Mouse (Mus musculus): Measurements from ENCODE around the gene Etv6. TPM values are rescaled to one million over a fixed set of nuclear protein-coding genes. Genes with fewer than 3 reads are reported as not detected.

Gene Etv6
- total and polyA plus RNA-seq, 3 experiments = 12.6 to 25.9 TPM; not detected in 1

DNA sequence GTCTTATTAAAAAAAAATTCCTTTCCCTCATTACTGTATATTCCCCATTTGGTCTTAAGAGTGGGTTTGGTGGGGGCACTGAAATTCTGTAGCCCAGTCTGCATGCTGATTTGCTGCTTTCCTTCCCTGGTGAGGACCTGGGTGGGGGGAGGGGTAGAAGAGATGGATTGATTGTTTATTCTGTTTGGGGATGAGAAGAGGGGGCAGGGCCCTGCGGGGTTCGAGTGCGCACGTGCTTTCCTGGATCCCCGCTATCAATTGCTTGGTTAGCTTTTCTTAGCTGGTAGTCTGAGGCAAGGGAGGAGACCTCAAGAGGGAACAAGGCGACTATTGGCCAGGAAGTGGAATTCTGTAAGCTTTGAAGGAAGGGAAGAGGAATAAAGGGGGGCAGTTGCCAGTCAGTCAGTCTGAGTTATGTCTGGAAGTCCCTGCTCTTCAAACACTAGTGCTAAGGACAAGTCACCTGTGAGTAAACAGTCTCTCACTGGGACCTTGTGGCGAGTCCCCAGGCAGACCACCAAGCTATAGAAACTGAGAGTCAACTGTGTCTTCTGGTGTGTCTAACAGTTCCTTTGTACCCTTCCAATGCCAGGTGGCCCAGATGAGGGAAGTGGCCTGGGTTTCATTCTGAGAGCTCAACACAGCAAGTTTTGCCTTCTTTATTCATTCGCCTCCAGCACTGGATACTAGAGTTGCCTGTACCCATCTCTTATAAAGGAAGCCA, 120.6 kb downstream of the Etv6 start:
- Histone ChIP-seq H3K27me3 (ENCODE audit: control insufficient read depth in 1 of 2, insufficient read depth in 2 of 2, low read length in 2 of 2) (no peaks in the 10 kb centered on the region), H3K9ac (ENCODE audit: control insufficient read depth, low read depth, low read length, poor library complexity, severe bottlenecking) (no peak overlapping the region), H3K4me1 (ENCODE audit: control insufficient read depth in 1 of 2, insufficient read depth in 2 of 2, low read length in 2 of 2) (no peaks in the 10 kb centered on the region), H3K27ac (ENCODE audit: control insufficient read depth, low read depth, low read length) (no peak overlapping the region), H3K4me3 (ENCODE audit: control insufficient read depth in 1 of 2, insufficient read depth in 1 of 2, low read depth in 2 of 2, low read length in 2 of 2) (no peak overlapping the region), H3K9me3 (replicated peaks; ENCODE audit: insufficient read depth, low read length) (no peaks in the 10 kb centered on the region), H3K79me2 (ENCODE audit: control insufficient read depth, insufficient read depth, low read length, poor library complexity) (peaks cover 3% of the 10 kb centered on the region; the same call in 1 of the 2 replicates), H3K36me3 (ENCODE audit: control insufficient read depth in 1 of 2, insufficient read depth in 2 of 2, low read length in 2 of 2) (peaks cover 0 to 9% of the 10 kb centered on the region in 2 experiments; a peak in 2 of 4 replicates)
- TF ChIP-seq MYB (IDR thresholded peaks at IDR 0.05; ENCODE audit: low read depth, low read length) (no peak), HCFC1 (IDR thresholded peaks at IDR 0.05; ENCODE audit: low read depth, low read length) (no peak), POLR2AphosphoS2 (IDR thresholded peaks at IDR 0.05; ENCODE audit: low read length) (no peak), TBP (IDR thresholded peaks at IDR 0.05; ENCODE audit: low read depth, low read length) (no peak), RCOR1 (IDR thresholded peaks at IDR 0.05; ENCODE audit: low read depth, low read length) (no peak)
- DNase-seq (ENCODE audit: low read depth, low spot score) = no peak

DNA sequence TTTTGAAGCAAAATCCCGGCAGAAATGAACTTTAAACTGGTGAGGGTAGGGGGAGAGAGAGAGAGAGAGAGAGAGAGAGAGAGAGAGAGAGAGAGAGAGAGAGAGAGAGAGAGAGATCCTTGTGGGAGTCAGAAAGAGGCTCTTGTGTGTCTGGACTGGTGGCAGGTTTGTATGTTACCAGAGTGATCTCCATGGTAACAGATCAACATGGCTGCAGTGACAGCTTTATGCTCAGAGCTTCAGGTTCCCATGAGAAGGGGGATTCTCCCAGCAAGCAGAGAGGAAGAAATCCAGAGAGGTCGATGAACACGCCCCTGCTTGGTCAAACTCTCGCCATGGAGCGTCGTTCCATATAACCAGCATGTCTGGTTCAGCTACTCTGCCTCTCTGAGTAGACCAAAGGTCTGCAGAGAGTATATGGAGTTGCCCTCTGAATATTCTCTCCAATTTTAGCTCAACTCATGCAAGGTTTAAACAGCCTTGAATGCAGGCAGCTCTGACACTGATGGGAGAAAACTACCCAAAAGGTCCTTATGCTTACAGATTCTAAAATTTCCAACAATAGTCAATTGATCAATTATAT, 122.1 kb downstream of the Etv6 start:
- Histone ChIP-seq H3K9ac (ENCODE audit: control insufficient read depth, low read depth, low read length, poor library complexity, severe bottlenecking) (no peak overlapping the region), H3K27ac (ENCODE audit: control insufficient read depth, low read depth, low read length) (no peak overlapping the region), H3K4me3 (ENCODE audit: control insufficient read depth in 1 of 2, insufficient read depth in 1 of 2, low read depth in 2 of 2, low read length in 2 of 2) (no peak overlapping the region), H3K79me2 (ENCODE audit: control insufficient read depth, insufficient read depth, low read length, poor library complexity) (no peaks in the 10 kb centered on the region; the same call in 1 of the 2 replicates), H3K27me3 (ENCODE audit: control insufficient read depth in 1 of 2, insufficient read depth in 2 of 2, low read length in 2 of 2) (no peaks in the 10 kb centered on the region), H3K36me3 (ENCODE audit: control insufficient read depth in 1 of 2, insufficient read depth in 2 of 2, low read length in 2 of 2) (peaks cover 0 to 7% of the 10 kb centered on the region in 2 experiments; a peak in 2 of 4 replicates), H3K9me3 (replicated peaks; ENCODE audit: insufficient read depth, low read length) (no peaks in the 10 kb centered on the region), H3K4me1 (ENCODE audit: control insufficient read depth in 1 of 2, insufficient read depth in 2 of 2, low read length in 2 of 2) (no peaks in the 10 kb centered on the region)
- DNase-seq (ENCODE audit: low read depth, low spot score) = no peak
- no peak for TF ChIP-seq TBP (IDR thresholded peaks at IDR 0.05; ENCODE audit: low read depth, low read length)
- TF ChIP-seq CHD2 (IDR thresholded peaks at IDR 0.05; ENCODE audit: low read length) = no peak
- no peak for TF ChIP-seq ZNF384 (IDR thresholded peaks at IDR 0.05; ENCODE audit: low read depth, low read length)
- TF ChIP-seq SMC3 (IDR thresholded peaks at IDR 0.05; ENCODE audit: low read depth, low read length) = no peak
- no peak for TF ChIP-seq MYC (IDR thresholded peaks at IDR 0.05; ENCODE audit: low read depth, low read length)
- TF ChIP-seq TCF12 (IDR thresholded peaks at IDR 0.05; ENCODE audit: low read depth, low read length) = no peak

DNA sequence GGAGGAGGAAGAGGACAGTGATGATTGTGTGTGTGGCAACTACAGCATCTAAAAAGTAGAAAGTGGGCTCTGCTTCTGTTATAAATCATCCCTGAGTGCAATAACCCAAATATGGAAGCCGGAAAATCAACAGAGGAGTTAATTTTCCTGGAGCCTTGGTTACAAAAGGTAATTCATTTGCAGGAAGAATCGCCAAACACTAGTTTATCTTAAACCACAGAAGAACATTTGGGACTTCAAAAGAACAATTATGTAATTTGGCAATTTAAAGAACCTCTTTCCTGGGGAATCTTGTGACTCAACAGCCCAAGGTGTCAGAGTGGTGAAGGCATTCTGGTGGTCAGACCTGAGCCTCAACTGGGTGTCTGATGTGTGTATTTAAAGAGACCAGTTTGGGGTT, 122.7 kb downstream of the Etv6 start:
- H3K4me1 ChIP-seq (ENCODE audit: control insufficient read depth in 1 of 2, insufficient read depth in 2 of 2, low read length in 2 of 2) = no peaks in the 10 kb centered on the region
- TF ChIP-seq CHD1 (IDR thresholded peaks at IDR 0.05; ENCODE audit: low read depth, low read length) (no peak), MXI1 (IDR thresholded peaks at IDR 0.05; ENCODE audit: low read depth, low read length) (no peak), CTCF (IDR thresholded peaks at IDR 0.05 in 2 of 3, conservative IDR thresholded peaks at IDR 0.05 in 1 of 3; ENCODE audit: control insufficient read depth in 1 of 3, insufficient read depth in 1 of 3, low read depth in 2 of 3, low read length in 3 of 3, poor library complexity in 1 of 3, severe bottlenecking in 1 of 3) (no peak), MAX (IDR thresholded peaks at IDR 0.05; ENCODE audit: low read length) (no peak), MYB (IDR thresholded peaks at IDR 0.05; ENCODE audit: low read depth, low read length) (no peak), POLR2AphosphoS2 (IDR thresholded peaks at IDR 0.05; ENCODE audit: low read length) (no peak), ZKSCAN1 (IDR thresholded peaks at IDR 0.05; ENCODE audit: low read depth, low read length) (no peak), MAZ (IDR thresholded peaks at IDR 0.05; ENCODE audit: low read depth, low read length) (no peak), NELFE (IDR thresholded peaks at IDR 0.05; ENCODE audit: low read depth, low read length) (no peak), TCF12 (IDR thresholded peaks at IDR 0.05; ENCODE audit: low read depth, low read length) (no peak), POLR2AphosphoS5 (IDR thresholded peaks at IDR 0.05; ENCODE audit: borderline replicate concordance, low read depth, low read length) (no peak), USF2 (IDR thresholded peaks at IDR 0.05; ENCODE audit: borderline replicate concordance in 1 of 2, insufficient read depth in 1 of 2, low read depth in 1 of 2, low read length in 2 of 2) (no peak), TAL1 (IDR thresholded peaks at IDR 0.05; ENCODE audit: low read length) (no peak), MAFK (IDR thresholded peaks at IDR 0.05; ENCODE audit: borderline replicate concordance, low read depth, low read length) (no peak), USF1 (IDR thresholded peaks at IDR 0.05; ENCODE audit: low read depth, low read length) (no peak), GABPA (IDR thresholded peaks at IDR 0.05; ENCODE audit: low read depth, low read length) (no peak), E2F4 (IDR thresholded peaks at IDR 0.05; ENCODE audit: borderline replicate concordance, low read depth, low read length) (no peak)
- H3K36me3 ChIP-seq (ENCODE audit: control insufficient read depth in 1 of 2, insufficient read depth in 2 of 2, low read length in 2 of 2) = peaks cover 0 to 9% of the 10 kb centered on the region in 2 experiments; a peak in 2 of 4 replicates
- no peaks in the 10 kb centered on the region for H3K27me3 ChIP-seq (ENCODE audit: control insufficient read depth in 1 of 2, insufficient read depth in 2 of 2, low read length in 2 of 2)
- H3K9ac ChIP-seq (ENCODE audit: control insufficient read depth, low read depth, low read length, poor library complexity, severe bottlenecking) = no peak overlapping the region
- H3K27ac ChIP-seq (ENCODE audit: control insufficient read depth, low read depth, low read length) = no peak overlapping the region
- DNase-seq (ENCODE audit: low read depth, low spot score) = no peak
- H3K4me3 ChIP-seq (ENCODE audit: control insufficient read depth in 1 of 2, insufficient read depth in 1 of 2, low read depth in 2 of 2, low read length in 2 of 2) = no peak overlapping the region
- no peaks in the 10 kb centered on the region for H3K9me3 ChIP-seq (replicated peaks; ENCODE audit: insufficient read depth, low read length)
- no peaks in the 10 kb centered on the region; the same call in 1 of the 2 replicates for H3K79me2 ChIP-seq (ENCODE audit: control insufficient read depth, insufficient read depth, low read length, poor library complexity)
